Mouse (Mus musculus) limb, embryonic 10.5 days (tissue): ENCODE measurements at regions not wholly inside any gene's neighbourhood (a gene's known extent, or its start where the extent isn't known, plus 50 kb on each side); places are given as distances from the start of the nearest gene placed in this dataset.

Experiments used
- DNase-seq: peaks from one replicate; pipeline ENCODE4 v3.0.0-alpha.2; 2017; ENCODE audit warnings: low spot score
- H3K27ac ChIP-seq: fragments of 300-500 bp; sonication (generic); 2 replicates; pipeline ENCODE4 v1.5.1; 2016; ENCODE audit warnings: mild to moderate bottlenecking
- H3K27me3 ChIP-seq: fragments of 300-500 bp; sonication (generic); 2 replicates; pipeline ENCODE4 v1.6.1; 2016; ENCODE audit warnings: low read depth, mild to moderate bottlenecking; ENCODE audit not compliant: poor library complexity, severe bottlenecking
- H3K36me3 ChIP-seq: fragments of 300-500 bp; sonication (generic); 2 replicates; pipeline ENCODE4 v1.6.1; 2016; ENCODE audit warnings: mild to moderate bottlenecking, moderate library complexity
- H3K4me1 ChIP-seq: fragments of 300-500 bp; sonication (generic); 2 replicates; pipeline ENCODE4 v1.6.1; 2016
- H3K4me3 ChIP-seq: fragments of 300-500 bp; sonication (generic); 2 replicates; pipeline ENCODE4 v1.5.1; 2016; ENCODE audit warnings: mild to moderate bottlenecking, moderate library complexity
- H3K9me3 ChIP-seq: fragments of 300-500 bp; sonication (generic); replicated peaks from 2 replicates; pipeline ENCODE4 v1.6.1; 2016; ENCODE audit warnings: mild to moderate bottlenecking
- WGBS: fragments of 180-500 bp; shearing (Covaris S2); methylation state at CpG from one replicate; pipeline ENCODE4 v1.1.7; 2016; 5-methylcytosine and 5-hydroxymethylcytosine counted together

DNA sequence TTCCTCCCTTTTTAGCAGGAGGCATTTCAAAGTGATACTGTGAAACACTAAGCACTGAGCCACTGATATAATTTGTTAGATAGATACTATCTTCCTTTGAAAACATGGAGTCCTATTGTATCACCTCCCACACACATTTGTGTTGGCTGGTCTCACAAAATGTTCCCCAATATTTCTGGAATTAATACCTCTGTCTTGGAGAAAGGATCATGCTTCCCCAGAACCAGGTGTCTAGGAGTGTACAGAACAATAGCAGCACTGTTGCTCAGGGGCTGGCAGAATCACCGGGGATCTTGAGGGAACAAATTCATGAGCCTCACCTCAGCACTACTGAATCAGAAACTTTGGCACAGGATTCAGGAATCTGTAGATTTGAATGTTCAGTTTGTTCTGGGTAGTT is 277.5 kb downstream of the Aldoart1 start:
- no peak overlapping the region for H3K4me3 ChIP-seq
- 0 out of 2 replicates have a peak, but pooled peaks cover 5% of the 10 kb centered on the region for H3K4me1 ChIP-seq
- no peaks in the 10 kb centered on the region for H3K9me3 ChIP-seq
- no peaks in the 10 kb centered on the region for H3K27me3 ChIP-seq
- DNase-seq: no peak
- WGBS: 89% methylated on average over 1 of the region's 1 CpGs
- H3K27ac ChIP-seq: no peak overlapping the region
- H3K36me3 ChIP-seq: no peaks in the 10 kb centered on the region

DNA sequence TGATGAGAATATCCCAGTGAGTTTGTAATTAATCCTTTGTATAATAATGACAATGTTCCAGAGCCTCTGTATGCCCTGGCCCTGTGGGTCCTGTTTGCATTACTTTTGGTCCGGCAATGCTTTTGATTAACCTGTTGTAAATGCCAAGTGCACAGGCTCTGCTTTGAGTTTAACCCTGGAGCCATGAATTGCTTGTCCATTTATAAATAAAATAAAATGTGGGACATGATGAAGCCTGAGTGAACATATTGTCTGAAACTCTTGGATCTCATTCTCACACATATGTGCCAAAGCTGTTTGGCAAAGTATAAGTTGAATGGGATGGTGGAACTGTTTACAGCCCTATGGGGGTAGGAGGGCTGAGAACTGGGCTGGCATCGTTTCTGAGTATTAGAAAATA is 280.5 kb downstream of the Aldoart1 start:
- WGBS: 79% methylated on average over 2 of the region's 2 CpGs
- no peak overlapping the region for H3K27ac ChIP-seq
- no peak overlapping the region for H3K4me3 ChIP-seq
- 0 out of 2 replicates have a peak, but pooled peaks cover 5% of the 10 kb centered on the region for H3K4me1 ChIP-seq
- no peaks in the 10 kb centered on the region for H3K9me3 ChIP-seq
- no peaks in the 10 kb centered on the region for H3K36me3 ChIP-seq
- DNase-seq: no peak
- H3K27me3 ChIP-seq: no peaks in the 10 kb centered on the region

DNA sequence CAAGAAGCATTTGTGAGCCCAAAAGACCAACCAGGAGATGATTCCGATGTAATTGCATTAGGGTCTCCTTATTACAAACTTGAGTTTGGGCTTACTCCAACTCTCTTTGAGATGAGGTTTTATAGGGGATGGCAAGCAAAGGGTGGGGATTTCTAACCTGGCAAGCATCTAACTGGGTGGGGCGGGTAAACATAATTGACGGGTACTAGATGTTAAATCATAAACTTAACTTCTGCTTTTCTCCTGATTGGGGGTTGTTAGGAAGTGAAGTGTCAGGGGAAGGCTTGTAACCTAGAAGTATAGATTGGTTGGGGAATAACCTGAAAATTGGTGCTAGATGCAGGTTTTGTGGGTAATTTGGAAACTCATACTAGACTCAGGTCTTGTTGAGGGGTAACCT is 287.2 kb downstream of the Aldoart1 start:
- Histone ChIP-seq H3K27me3 (peaks cover 6% of the 10 kb centered on the region; the same call in 1 of the 2 replicates), H3K27ac (no peak overlapping the region), H3K9me3 (no peaks in the 10 kb centered on the region), H3K36me3 (no peaks in the 10 kb centered on the region), H3K4me3 (no peak overlapping the region), H3K4me1 (0 out of 2 replicates have a peak, but pooled peaks cover under 1% of the 10 kb centered on the region)
- no peak for DNase-seq
- 92% methylated on average over 3 of the region's 3 CpGs for WGBS

DNA sequence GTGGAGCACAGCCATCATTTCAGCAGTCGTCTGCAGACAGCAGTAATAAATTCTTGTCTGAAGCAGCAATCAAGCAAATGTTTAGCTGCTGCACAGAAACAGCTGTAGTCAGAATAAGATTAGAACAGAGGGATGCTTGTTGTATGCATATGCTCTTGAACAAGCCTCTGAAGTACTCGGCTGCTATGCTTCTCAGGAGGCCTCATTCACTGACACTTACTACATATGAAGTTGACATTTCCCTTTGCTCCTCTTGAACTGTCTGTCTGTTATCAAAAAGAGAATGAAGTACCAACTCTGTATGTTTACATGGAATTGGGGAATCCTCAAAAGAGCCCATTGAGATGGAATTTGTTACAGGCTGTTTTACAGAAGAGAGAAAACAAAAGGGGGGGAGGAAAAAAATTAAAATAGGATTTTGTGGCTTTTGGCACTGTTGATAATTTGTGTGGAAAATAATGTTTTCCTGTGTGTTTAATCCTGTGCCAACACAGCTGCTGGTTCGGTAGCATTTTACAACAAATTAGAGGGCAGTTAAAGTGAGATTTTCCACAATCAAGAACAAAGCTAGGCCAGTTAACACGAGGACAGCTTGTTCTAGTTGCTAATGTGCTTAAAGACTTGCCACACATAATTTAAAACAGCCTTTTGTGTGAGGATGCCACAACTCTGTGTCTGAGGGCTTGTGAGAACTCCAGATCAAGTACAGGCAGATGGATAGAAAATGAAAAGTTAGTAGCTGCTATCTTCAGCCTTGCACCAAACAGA is 289.3 kb downstream of the Aldoart1 start:
- WGBS: 34% methylated on average over 4 of the region's 4 CpGs
- DNase-seq: no peak
- no peak overlapping the region for H3K4me3 ChIP-seq
- no peaks in the 10 kb centered on the region for H3K4me1 ChIP-seq
- H3K9me3 ChIP-seq: no peaks in the 10 kb centered on the region
- no peak overlapping the region for H3K27ac ChIP-seq
- H3K36me3 ChIP-seq: no peaks in the 10 kb centered on the region
- H3K27me3 ChIP-seq: peaks cover 6% of the 10 kb centered on the region; the same call in 1 of the 2 replicates

DNA sequence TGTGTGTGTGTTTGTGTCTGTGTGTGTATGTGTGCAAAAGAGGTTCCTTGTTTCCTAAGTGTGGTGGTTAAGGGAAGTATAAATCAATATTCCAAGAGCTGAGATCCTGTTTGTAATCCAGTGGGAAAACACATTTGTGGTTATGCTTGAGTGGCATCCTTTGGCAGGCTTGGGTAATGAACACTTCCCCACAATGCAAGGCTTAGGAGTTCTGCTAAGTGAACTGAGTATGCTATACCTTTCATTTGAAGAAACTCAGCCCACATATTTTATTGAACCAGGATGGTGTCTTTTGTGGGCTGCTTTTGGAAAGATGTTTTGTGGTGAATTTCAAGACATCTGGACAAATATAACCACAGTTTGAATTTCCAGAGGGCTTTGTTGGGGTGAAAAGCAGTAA is 298.2 kb downstream of the Aldoart1 start:
- Histone ChIP-seq H3K4me3 (no peak overlapping the region), H3K27ac (no peak overlapping the region), H3K4me1 (no peaks in the 10 kb centered on the region), H3K36me3 (no peaks in the 10 kb centered on the region), H3K9me3 (no peaks in the 10 kb centered on the region), H3K27me3 (no peaks in the 10 kb centered on the region)
- DNase-seq: no peak

DNA sequence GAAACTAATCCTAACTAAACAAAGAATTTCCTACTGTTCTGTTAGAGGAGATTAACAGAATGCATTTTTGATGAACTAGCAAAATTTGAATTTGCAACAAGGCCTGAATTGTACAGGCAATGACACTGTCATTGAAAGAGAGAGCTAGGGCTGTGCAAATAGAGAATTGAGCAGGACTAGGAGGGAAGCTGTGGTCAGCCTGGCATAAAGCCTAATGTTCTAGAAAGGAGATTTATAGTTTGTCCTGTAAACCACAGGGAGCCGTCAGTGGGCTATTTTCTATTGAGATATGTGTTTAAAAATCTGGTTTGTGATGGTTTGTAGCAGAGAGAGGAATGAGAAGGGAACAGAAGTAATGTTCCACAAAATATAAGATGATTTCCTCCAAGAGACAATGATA is 317.9 kb downstream of the Aldoart1 start:
- Histone ChIP-seq H3K4me3 (no peak overlapping the region), H3K9me3 (no peaks in the 10 kb centered on the region), H3K36me3 (no peaks in the 10 kb centered on the region), H3K27me3 (no peaks in the 10 kb centered on the region), H3K4me1 (no peaks in the 10 kb centered on the region), H3K27ac (no peak overlapping the region)
- DNase-seq: no peak
- 67% methylated on average over 1 of the region's 1 CpGs for WGBS

DNA sequence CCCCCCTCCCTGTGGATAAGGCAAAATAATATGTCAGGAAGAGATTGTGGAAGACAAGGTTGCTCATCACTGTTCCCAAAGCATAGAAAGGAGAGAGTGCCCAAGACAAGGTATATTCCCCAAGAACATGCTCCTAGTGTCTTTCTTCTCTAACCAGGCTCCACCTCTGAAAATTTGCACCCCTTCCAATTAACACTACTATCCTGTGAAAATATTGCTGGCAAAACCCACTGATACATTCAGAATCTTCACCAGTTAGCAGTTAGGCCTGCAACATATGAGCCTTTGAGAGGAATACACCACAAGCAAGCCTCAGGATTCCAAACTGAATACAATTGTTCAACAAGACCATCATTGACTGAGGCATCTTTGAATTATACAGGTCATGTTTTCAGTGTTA is 323.9 kb upstream of the Tle1 start:
- Histone ChIP-seq H3K27ac (no peak overlapping the region), H3K4me1 (no peaks in the 10 kb centered on the region), H3K9me3 (no peaks in the 10 kb centered on the region), H3K4me3 (no peak overlapping the region), H3K36me3 (no peaks in the 10 kb centered on the region), H3K27me3 (no peaks in the 10 kb centered on the region)
- DNase-seq: no peak

DNA sequence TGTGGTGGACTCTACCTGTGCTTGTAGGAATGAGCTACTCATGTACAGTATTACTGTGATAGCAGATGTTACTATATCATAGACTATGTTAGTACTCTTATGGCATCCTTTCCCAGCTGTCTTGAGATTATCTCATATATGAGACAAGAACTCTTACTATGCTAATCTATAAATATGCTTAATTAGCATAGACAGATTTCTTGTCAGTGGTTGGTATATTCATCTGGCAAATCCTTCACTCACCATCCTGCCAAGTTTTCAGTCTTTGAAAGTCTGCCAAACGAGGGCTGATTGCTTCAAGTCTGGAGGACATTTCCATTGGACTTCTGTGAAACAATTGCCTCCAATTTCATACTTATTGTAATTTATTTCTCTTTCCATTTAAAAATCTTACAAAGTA is 323.4 kb upstream of the Tle1 start:
- H3K27ac ChIP-seq: no peak overlapping the region
- no peak overlapping the region for H3K4me3 ChIP-seq
- no peak for DNase-seq
- H3K4me1 ChIP-seq: no peaks in the 10 kb centered on the region
- no peaks in the 10 kb centered on the region for H3K36me3 ChIP-seq
- WGBS: 79% methylated on average over 1 of the region's 1 CpGs
- no peaks in the 10 kb centered on the region for H3K9me3 ChIP-seq
- no peaks in the 10 kb centered on the region for H3K27me3 ChIP-seq

DNA sequence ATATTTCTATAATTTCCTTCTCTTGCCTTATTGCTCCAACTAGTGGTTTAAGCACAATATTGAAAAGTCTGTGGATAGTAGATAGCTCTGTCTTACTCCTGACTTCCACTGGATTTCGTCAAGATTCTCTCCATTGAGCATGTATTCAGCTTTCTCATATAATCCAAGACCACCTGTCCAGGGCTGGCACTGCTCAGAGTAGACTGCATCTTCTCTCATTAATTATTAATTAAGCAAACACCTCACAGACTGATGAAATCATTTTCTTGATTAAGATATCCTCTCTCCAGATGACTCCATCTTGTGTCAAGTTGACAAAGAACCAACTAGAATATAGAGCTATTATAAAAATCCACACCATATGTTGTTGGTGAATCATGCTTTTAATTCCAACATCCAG is 310.5 kb upstream of the Tle1 start:
- DNase-seq: no peak
- Histone ChIP-seq H3K27ac (no peak overlapping the region), H3K9me3 (no peaks in the 10 kb centered on the region), H3K4me1 (no peaks in the 10 kb centered on the region), H3K27me3 (no peaks in the 10 kb centered on the region), H3K36me3 (no peaks in the 10 kb centered on the region), H3K4me3 (no peak overlapping the region)
- 83% methylated on average over 1 of the region's 1 CpGs for WGBS

DNA sequence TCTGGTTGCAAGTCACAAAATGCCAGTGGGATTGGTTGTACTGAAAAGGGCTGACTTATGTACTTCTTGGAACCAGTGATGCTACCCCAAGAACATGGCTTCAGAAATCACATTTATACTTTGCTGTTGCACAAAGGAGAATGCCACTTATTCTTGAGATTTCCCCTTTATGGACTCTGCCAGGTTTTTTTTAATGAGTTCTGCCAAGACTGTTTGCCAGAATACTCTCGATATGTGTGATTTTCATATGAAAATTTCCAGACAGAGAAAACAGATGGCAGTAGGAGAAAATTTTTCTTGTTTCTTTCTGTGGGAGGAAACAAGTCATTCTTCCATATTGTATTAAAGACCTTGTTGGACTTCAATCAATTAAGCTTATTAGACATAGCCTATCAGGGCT is 281.0 kb upstream of the Tle1 start:
- no peak for DNase-seq
- H3K36me3 ChIP-seq: no peaks in the 10 kb centered on the region
- no peaks in the 10 kb centered on the region for H3K27me3 ChIP-seq
- H3K4me1 ChIP-seq: no peaks in the 10 kb centered on the region
- WGBS: 95% methylated on average over 1 of the region's 1 CpGs
- no peak overlapping the region for H3K4me3 ChIP-seq
- H3K27ac ChIP-seq: no peak overlapping the region
- no peaks in the 10 kb centered on the region for H3K9me3 ChIP-seq

DNA sequence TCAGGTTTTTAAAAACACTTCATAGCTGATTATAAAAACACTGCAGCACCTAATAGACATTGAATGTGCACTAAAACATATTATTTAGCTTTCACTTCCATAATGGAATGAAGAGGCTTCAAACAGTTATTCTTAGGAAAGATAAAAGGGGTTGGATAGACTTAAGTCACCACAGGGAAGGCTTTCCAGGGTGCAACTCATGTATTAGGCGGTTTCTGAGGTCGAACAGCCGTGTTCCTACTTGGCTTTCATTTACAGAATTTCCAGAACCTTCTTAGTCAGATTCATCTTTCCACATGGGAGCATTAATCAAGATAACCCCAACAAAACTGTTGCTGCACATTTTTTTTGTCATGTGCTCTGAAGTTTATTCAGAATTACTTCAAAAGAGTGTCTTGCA is 279.8 kb upstream of the Tle1 start:
- H3K27me3 ChIP-seq: no peaks in the 10 kb centered on the region
- H3K4me3 ChIP-seq: no peak overlapping the region
- DNase-seq: no peak
- 89% methylated on average over 3 of the region's 3 CpGs for WGBS
- no peak overlapping the region for H3K27ac ChIP-seq
- no peaks in the 10 kb centered on the region for H3K4me1 ChIP-seq
- no peaks in the 10 kb centered on the region for H3K9me3 ChIP-seq
- H3K36me3 ChIP-seq: no peaks in the 10 kb centered on the region

DNA sequence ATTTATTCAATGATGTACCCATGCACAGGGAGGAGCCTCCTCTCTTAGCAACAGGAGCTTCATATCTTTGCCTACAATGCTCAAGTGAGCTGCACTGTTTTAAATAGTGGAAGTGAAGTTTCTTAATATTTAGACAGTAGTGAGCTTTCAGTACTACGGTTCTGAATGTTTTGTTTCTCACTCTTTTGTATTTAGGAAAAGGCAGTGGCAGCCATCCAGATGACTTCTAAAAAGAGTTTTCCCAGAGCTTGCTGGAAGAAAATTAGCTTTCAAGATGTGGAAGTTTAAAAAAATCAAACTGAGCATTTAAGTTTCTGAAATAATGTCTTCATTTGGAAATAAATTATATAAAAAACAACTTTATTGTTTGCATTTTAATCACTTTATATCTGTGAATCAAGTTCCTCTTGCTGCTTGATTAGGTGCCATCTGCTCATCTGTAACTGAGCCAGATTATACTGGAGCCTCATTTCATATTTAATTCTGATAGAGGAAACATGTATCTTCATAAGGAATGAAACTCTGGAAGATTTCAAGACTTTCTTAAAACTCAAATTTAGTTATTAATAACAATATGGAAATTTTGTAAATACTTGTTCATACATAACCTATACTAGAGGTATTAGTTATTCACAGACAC is 268.6 kb upstream of the Tle1 start:
- no peaks in the 10 kb centered on the region for H3K4me1 ChIP-seq
- DNase-seq: no peak
- H3K36me3 ChIP-seq: no peaks in the 10 kb centered on the region
- no peak overlapping the region for H3K4me3 ChIP-seq
- H3K9me3 ChIP-seq: no peaks in the 10 kb centered on the region
- WGBS: 86% methylated on average over 1 of the region's 1 CpGs
- no peak overlapping the region for H3K27ac ChIP-seq
- no peaks in the 10 kb centered on the region for H3K27me3 ChIP-seq

DNA sequence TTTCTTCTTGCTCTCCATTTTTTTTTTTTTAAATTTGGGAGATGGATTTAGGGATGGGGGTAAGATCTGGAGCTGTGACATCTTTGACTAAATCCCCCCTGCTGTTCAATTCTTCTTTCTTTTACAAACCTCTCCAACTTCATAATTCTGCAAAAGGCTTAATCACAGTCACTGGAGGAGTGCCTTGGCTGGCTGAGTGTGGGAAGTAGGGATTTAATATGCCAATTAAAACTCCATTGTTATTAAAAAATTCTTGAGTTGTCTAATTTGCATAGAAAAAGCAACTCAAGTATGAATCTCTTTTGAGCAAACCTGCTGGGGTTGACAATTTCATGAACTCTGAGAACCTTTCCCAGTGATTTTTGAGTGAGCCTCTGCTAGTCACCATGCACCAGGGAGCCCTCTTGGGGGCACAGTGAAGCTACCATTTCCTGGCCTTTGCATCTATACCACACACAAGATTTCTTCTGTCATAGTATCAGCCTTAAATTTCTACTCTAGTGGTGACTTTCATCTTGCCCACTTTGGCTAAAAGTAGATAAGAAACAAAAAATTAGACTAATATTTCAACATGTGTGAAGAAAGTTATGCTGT is 243.6 kb upstream of the Tle1 start:
- no peak overlapping the region for H3K27ac ChIP-seq
- no peak overlapping the region for H3K4me3 ChIP-seq
- DNase-seq: no peak
- no peaks in the 10 kb centered on the region for H3K4me1 ChIP-seq
- no peaks in the 10 kb centered on the region for H3K27me3 ChIP-seq
- H3K9me3 ChIP-seq: no peaks in the 10 kb centered on the region
- H3K36me3 ChIP-seq: no peaks in the 10 kb centered on the region
